Mouse (Mus musculus) lung, embryonic 16.5 days (tissue): Measurements from ENCODE around the gene Kank1. TPM values are rescaled to one million over a fixed set of nuclear protein-coding genes. Genes with fewer than 3 reads are reported as not detected.

ENCODE experiments used
- ATAC-seq: fragments of 200-750 bp; cut with Nextera tagmentation; 2 replicates; pipeline ENCODE4 v1.8.0; 2017; ENCODE audit warnings: low read depth, mild to moderate bottlenecking, moderate library complexity
- H3K27ac ChIP-seq: fragments of 300-500 bp; sonication (generic); 2 replicates; pipeline ENCODE4 v1.5.1; 2014; ENCODE audit warnings: mild to moderate bottlenecking, control low read depth, low read length
- H3K27me3 ChIP-seq: fragments of 300-500 bp; sonication (generic); 2 replicates; pipeline ENCODE4 v1.6.1; 2014; ENCODE audit warnings: low read depth, low read length, mixed read lengths; ENCODE audit not compliant: control insufficient read depth, insufficient read depth
- H3K36me3 ChIP-seq: fragments of 300-500 bp; sonication (generic); 2 replicates; pipeline ENCODE4 v1.6.1; 2014; ENCODE audit warnings: low read length; ENCODE audit not compliant: control insufficient read depth, insufficient read depth
- H3K4me1 ChIP-seq: fragments of 300-500 bp; sonication (generic); replicated peaks from 2 replicates; pipeline ENCODE4 v1.6.1; 2014; ENCODE audit warnings: low read length, mixed read lengths; ENCODE audit not compliant: control insufficient read depth, insufficient read depth
- H3K4me2 ChIP-seq: fragments of 300-500 bp; sonication (generic); 2 replicates; pipeline ENCODE4 v1.6.1; 2014; ENCODE audit warnings: low read depth, low read length, control low read depth
- H3K4me3 ChIP-seq: fragments of 300-500 bp; sonication (generic); 2 replicates; pipeline ENCODE4 v1.5.1; 2014; ENCODE audit warnings: mild to moderate bottlenecking, low read length, control low read depth
- H3K9ac ChIP-seq: fragments of 300-500 bp; sonication (generic); 2 replicates; pipeline ENCODE4 v1.6.1; 2014; ENCODE audit warnings: low read length, control low read depth
- H3K9me3 ChIP-seq: fragments of 300-500 bp; sonication (generic); 2 replicates; pipeline ENCODE4 v1.6.1; 2016; ENCODE audit warnings: low read length; ENCODE audit not compliant: control insufficient read depth
- WGBS: fragments of 180-500 bp; shearing (Covaris S2); extraction: QIAGEN DNeasy Blood & Tissue Kit; methylation state at CpG from one replicate; pipeline ENCODE4 v1.1.7; 2014; 5-methylcytosine and 5-hydroxymethylcytosine counted together
- polyA plus RNA-seq: library from polyadenylated mRNA; unstranded; fragments of >200 nt; fragmentation: Nextera tagmentation; extraction: Ambion mirVana; gene quantifications from 2 replicates; pipeline ENCODE4 v1.2.1, GENCODE M21; 2015

Gene Kank1
- polyA plus RNA-seq, 1 experiment from 2014 or later, result 19.9 TPM

- H3K4me1 ChIP-seq, result peaks cover 32% of the 10 kb centered on the region
- ATAC-seq, result peak; percentile 48
- H3K9me3 ChIP-seq, result peaks cover 6% of the 10 kb centered on the region
- peak overlapping the region; percentile 50 for H3K9ac ChIP-seq
- H3K4me2 ChIP-seq, result peak overlapping the region; percentile 42
- no peaks in the 10 kb centered on the region for H3K36me3 ChIP-seq
- H3K4me3 ChIP-seq, result peak overlapping the region; percentile 3
- peak overlapping the region; percentile 58 for H3K27ac ChIP-seq
- H3K27me3 ChIP-seq, result no peaks in the 10 kb centered on the region
- 6% methylated on average over 9 of the region's 9 CpGs for WGBS
Observed at GRCm38 (mm10) chr19:25399511-25400211, 162.9 kb downstream of the Kank1 start.

DNA sequence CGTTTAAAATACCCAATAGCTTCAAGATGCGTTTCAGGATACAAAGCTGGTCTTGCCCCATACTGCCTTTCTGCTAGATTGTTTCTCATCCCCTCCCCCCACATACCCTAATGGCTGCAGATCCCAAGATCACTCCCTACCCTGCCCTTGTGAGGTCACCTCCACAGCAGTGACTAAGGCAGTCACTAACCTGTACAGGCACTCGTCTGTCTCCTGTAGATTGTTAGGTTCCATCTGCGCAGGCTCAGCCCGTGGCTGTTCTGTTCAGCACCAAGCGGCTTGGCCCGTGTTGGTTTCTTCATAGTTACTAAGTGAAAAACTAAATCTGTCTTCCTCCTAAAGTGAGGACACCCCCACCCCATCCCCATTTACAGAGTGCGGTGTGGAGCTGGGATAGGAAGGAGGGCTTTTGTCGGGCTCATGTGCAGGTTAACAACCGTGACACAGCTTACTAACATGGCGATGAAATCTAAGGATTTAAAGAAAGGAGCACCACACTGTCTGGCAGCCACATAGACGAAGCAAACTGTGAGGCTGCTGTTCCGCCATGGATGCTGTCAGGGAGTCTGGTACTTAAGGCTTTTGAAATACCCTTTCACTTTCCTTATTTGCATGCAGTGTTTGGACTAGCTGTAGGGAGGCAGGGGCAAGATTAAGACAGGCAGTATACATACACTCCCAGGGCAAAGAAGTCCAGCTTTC lies 163.6 kb downstream of the Kank1 start:
- Histone ChIP-seq H3K4me2 (peak overlapping the region; percentile 42), H3K4me1 (peaks cover 26% of the 10 kb centered on the region), H3K9me3 (peaks cover 6% of the 10 kb centered on the region), H3K27me3 (no peaks in the 10 kb centered on the region), H3K4me3 (peak overlapping the region; percentile 10), H3K9ac (peak overlapping the region; percentile 36; the same call in 1 of the 2 replicates), H3K36me3 (no peaks in the 10 kb centered on the region), H3K27ac (peak overlapping the region; percentile 58)
- ATAC-seq, result peak; percentile 50
- WGBS, result 24% methylated on average over 13 of the region's 13 CpGs

GRCm38 (mm10) chr19:25401521-25401920 lies 164.7 kb downstream of the Kank1 start:
- Histone ChIP-seq H3K9ac (no peak overlapping the region), H3K9me3 (no peaks in the 10 kb centered on the region), H3K4me2 (no peak overlapping the region), H3K36me3 (no peaks in the 10 kb centered on the region), H3K4me1 (peaks cover 29% of the 10 kb centered on the region), H3K4me3 (no peak overlapping the region), H3K27me3 (no peaks in the 10 kb centered on the region), H3K27ac (no peak overlapping the region)
- WGBS, result 78% methylated on average over 8 of the region's 8 CpGs
- ATAC-seq, result no peak

- Histone ChIP-seq H3K27me3 (no peaks in the 10 kb centered on the region), H3K27ac (no peak overlapping the region), H3K4me3 (no peak overlapping the region), H3K36me3 (no peaks in the 10 kb centered on the region), H3K4me2 (no peak overlapping the region), H3K9me3 (no peaks in the 10 kb centered on the region), H3K9ac (no peak overlapping the region), H3K4me1 (peaks cover 45% of the 10 kb centered on the region)
- 52% methylated on average over 4 of the region's 4 CpGs for WGBS
- ATAC-seq, result no peak
Observed at GRCm38 (mm10) chr19:25404163-25404562, 167.4 kb downstream of the Kank1 start.

DNA sequence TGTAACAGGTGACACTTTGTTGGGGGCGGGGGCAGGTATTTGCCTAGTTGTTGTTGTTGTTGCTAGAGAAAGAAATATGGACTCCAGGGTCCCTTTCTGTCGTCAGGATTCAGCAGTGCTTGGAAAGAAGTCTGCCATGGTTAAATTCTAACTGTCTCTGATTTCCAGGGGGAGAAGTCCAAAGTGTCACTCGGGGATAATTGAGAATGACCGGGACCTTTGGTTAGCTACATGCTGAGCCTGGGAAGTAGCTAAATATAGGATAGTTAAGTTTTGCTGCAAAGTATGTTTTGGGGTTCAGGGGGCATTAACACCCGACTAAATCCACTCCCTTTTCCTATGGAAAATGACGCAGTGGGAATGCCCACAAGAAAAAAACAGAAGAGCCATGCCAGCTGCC lies 169.2 kb downstream of the Kank1 start:
- Histone ChIP-seq H3K36me3 (peaks cover 12% of the 10 kb centered on the region), H3K4me1 (peaks cover 32% of the 10 kb centered on the region), H3K27me3 (no peaks in the 10 kb centered on the region), H3K4me2 (peak overlapping the region; percentile 89), H3K27ac (peak overlapping the region; percentile 94), H3K9me3 (no peaks in the 10 kb centered on the region), H3K4me3 (peak overlapping the region; percentile 53), H3K9ac (peak overlapping the region; percentile 71)
- ATAC-seq, result no peak
- WGBS, result 38% methylated on average over 6 of the region's 6 CpGs

DNA sequence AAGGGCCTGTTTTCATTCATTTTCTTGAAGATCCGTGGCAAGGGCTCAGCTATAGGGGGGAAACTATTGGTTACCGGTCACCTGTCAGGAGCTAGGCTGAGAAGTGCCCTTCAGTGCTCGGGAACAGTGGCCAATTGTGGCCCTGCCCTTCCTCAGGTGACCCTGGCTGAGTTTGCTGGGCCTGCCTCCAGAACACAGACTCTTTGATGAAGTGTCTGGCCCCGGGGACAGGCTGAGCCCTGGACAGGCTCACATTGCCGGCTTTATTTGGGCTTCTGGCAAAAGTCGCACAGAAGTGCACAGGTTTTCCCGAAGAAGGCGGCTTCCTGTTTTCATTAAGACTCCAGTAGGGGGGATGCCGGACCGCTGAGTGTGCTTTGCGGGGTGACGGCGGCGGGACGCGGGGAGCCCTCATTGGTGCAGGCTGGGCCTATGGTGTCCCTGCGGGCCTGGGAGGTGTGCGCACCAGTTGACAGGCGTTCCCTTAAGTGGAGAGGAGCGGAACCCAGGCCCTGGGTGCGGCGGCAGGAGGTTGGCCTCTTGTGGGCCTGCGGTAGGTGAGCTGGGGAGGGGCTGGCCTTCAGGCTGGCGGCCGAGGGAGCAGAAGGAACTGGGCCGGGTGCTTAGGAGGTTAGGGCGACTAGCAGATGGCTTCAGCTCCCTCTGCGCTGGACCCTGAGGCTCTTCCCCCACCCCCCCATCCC lies 169.9 kb downstream of the Kank1 start:
- H3K36me3 ChIP-seq, result peaks cover 14% of the 10 kb centered on the region
- H3K4me1 ChIP-seq, result peaks cover 35% of the 10 kb centered on the region
- H3K4me3 ChIP-seq, result peak overlapping the region; percentile 53
- peak overlapping the region; percentile 94 for H3K27ac ChIP-seq
- H3K9ac ChIP-seq, result peak overlapping the region; percentile 71
- no peaks in the 10 kb centered on the region for H3K27me3 ChIP-seq
- WGBS, result 1% methylated on average over 28 of the region's 28 CpGs
- peak overlapping the region; percentile 89 for H3K4me2 ChIP-seq
- ATAC-seq, result peak; percentile 78
- no peaks in the 10 kb centered on the region for H3K9me3 ChIP-seq

DNA sequence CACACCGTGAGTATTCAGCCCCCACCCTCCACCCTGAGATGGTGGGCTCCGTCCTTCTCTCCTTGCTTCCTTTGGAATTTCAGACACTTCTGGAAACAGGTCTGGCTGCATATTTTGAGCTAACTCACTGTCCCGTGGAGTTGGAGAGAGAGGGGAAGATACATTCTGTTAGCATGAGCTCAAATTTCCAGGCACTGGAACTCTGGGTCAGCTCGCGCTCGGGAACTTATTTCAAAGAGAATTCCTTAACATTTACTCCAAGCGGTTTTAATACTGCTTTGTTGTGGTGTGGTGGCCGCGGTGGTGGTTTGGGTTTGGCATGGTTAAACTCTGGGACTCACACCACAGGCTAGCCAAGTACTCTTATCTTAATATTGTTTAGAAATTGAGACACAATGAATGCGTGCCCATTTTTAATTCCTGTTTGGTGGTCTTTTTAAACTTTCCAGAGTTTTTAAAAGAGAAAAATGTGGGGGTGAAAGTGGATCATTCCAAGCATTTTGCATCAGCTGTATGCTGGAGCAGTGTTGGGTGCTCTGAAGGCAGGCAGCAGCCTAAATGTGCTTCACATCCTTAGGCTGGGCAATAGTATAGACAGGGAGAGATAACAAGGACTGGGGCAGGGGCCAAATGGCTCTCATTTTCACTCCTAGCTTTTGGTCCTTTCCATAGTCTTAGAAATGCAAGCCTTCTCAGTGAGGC lies 170.6 kb downstream of the Kank1 start:
- peak overlapping the region; percentile 94 for H3K27ac ChIP-seq
- peak; percentile 50 for ATAC-seq
- H3K36me3 ChIP-seq, result peaks cover 14% of the 10 kb centered on the region
- H3K9me3 ChIP-seq, result no peaks in the 10 kb centered on the region
- peak overlapping the region; percentile 53 for H3K4me3 ChIP-seq
- H3K4me1 ChIP-seq, result peaks cover 37% of the 10 kb centered on the region
- H3K9ac ChIP-seq, result peak overlapping the region; percentile 71
- H3K27me3 ChIP-seq, result no peaks in the 10 kb centered on the region
- H3K4me2 ChIP-seq, result peak overlapping the region; percentile 89
- 2% methylated on average over 10 of the region's 10 CpGs for WGBS

DNA sequence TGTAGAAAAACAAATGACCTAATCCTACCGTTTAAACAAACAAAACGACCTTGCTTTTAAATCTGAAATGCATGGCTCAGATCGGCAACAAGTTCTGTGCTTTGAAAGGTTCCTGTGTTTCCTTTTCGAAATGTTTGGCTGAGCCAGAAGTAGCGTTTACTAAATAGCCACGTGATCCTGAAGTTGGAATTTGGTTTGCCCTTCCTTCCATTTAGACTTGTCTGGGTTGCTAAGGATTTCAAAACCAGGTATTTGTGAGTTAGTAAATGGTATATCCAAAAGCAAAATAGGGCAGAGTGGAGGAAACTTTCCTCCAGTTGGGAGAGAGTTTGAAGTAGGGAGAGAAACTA lies 171.1 kb downstream of the Kank1 start:
- H3K4me3 ChIP-seq, result peak overlapping the region; percentile 53
- no peak for ATAC-seq
- H3K27ac ChIP-seq, result peak overlapping the region; percentile 94
- H3K4me2 ChIP-seq, result peak overlapping the region; percentile 89
- H3K4me1 ChIP-seq, result peaks cover 40% of the 10 kb centered on the region
- WGBS, result 1% methylated on average over 6 of the region's 6 CpGs
- peak overlapping the region; percentile 71; the same call in 1 of the 2 replicates for H3K9ac ChIP-seq
- H3K36me3 ChIP-seq, result peaks cover 14% of the 10 kb centered on the region
- no peaks in the 10 kb centered on the region for H3K27me3 ChIP-seq
- no peaks in the 10 kb centered on the region for H3K9me3 ChIP-seq
